ENCODE assay signal across 8 mouse cellular contexts in genomic region chr10:77624570-77624995, GRCm38 (mm10). TPM values are rescaled to one million over a fixed set of nuclear protein-coding genes. Genes with fewer than 3 reads are reported as not detected.
DNase-seq lines count a peak whose midpoint lies in the region; ATAC-seq and TF ChIP-seq lines count a peak whose summit lies in the region.

No protein-coding gene starts in this region.

- no peaks in the 10 kb centered on the region for H3K27me3 ChIP-seq in hindbrain, embryonic 13.5 days
- no peaks in the 10 kb centered on the region for H3K27me3 ChIP-seq in hindbrain, embryonic 11.5 days (ENCODE audit: control insufficient read depth, insufficient read depth, low read length)
- no peaks in the 10 kb centered on the region for H3K27me3 ChIP-seq in limb, embryonic 14.5 days (ENCODE audit: control insufficient read depth, insufficient read depth, low read length)
- H3K27me3 ChIP-seq in stomach, embryonic 16.5 days (ENCODE audit: control insufficient read depth, insufficient read depth, low read length): no peaks in the 10 kb centered on the region

- H3K9me3 ChIP-seq in hindbrain, embryonic 13.5 days: no peaks in the 10 kb centered on the region
- no peaks in the 10 kb centered on the region for H3K9me3 ChIP-seq in hindbrain, embryonic 11.5 days (ENCODE audit: control insufficient read depth, low read length)
- H3K9me3 ChIP-seq in limb, embryonic 14.5 days (ENCODE audit: control insufficient read depth, low read length): no peaks in the 10 kb centered on the region
- no peaks in the 10 kb centered on the region for H3K9me3 ChIP-seq in stomach, embryonic 16.5 days (replicated peaks; ENCODE audit: control insufficient read depth, low read length)

- H3K4me1 ChIP-seq in hindbrain, embryonic 13.5 days (replicated peaks): peaks cover 51% of the 10 kb centered on the region
- 0 out of 2 replicates have a peak, but pooled peaks cover 2% of the 10 kb centered on the region for H3K4me1 ChIP-seq in hindbrain, embryonic 11.5 days (replicated peaks; ENCODE audit: control insufficient read depth, insufficient read depth, low read length)
- peaks cover 12% of the 10 kb centered on the region; the same call in 1 of the 2 replicates for H3K4me1 ChIP-seq in limb, embryonic 14.5 days (ENCODE audit: control insufficient read depth, insufficient read depth, low read length)
- H3K4me1 ChIP-seq in stomach, embryonic 16.5 days (ENCODE audit: control insufficient read depth, insufficient read depth, low read length): peaks cover 34% of the 10 kb centered on the region

- no peaks in the 10 kb centered on the region for H3K36me3 ChIP-seq in hindbrain, embryonic 13.5 days
- no peaks in the 10 kb centered on the region for H3K36me3 ChIP-seq in hindbrain, embryonic 11.5 days (ENCODE audit: control insufficient read depth, insufficient read depth, low read length)
- no peaks in the 10 kb centered on the region; the same call in 1 of the 2 replicates for H3K36me3 ChIP-seq in limb, embryonic 14.5 days (ENCODE audit: control insufficient read depth, insufficient read depth, low read length)
- no peaks in the 10 kb centered on the region for H3K36me3 ChIP-seq in stomach, embryonic 16.5 days (ENCODE audit: control insufficient read depth, insufficient read depth, low read length)

- peak overlapping the region; percentile 98; the same call in 1 of the 2 replicates for H3K9ac ChIP-seq in hindbrain, embryonic 13.5 days
- H3K9ac ChIP-seq in hindbrain, embryonic 11.5 days (ENCODE audit: low read depth, low read length): no peak overlapping the region
- H3K9ac ChIP-seq in limb, embryonic 14.5 days (ENCODE audit: low read depth, low read length, severe bottlenecking): no peak overlapping the region
- peak overlapping the region; percentile 56 for H3K9ac ChIP-seq in stomach, embryonic 16.5 days (ENCODE audit: low read length)

- no peak for DNase-seq in hindbrain, embryonic 11.5 days (ENCODE audit: low spot score)
- DNase-seq in Muller cell, postnatal 12 days (ENCODE audit: inconsistent ontology term): peak; percentile 68
- peak; percentile 84 for DNase-seq in heart, adult 8-10 months (ENCODE audit: low spot score)
- peak; percentile 23 for DNase-seq in limb, embryonic 14.5 days (ENCODE audit: low spot score)
- no peak for DNase-seq in cerebellum, postnatal 36 days

- TF ChIP-seq POLR2A in limb, embryonic 14.5 days (IDR thresholded peaks at IDR 0.05; ENCODE audit: borderline replicate concordance, extremely low read depth, insufficient read depth, insufficient read length): no peak

- H3K4me2 ChIP-seq in hindbrain, embryonic 13.5 days: peak overlapping the region; percentile 79
- H3K4me2 ChIP-seq in hindbrain, embryonic 11.5 days (replicated peaks; ENCODE audit: low read depth, low read length): no peak overlapping the region
- no peak overlapping the region for H3K4me2 ChIP-seq in limb, embryonic 14.5 days (replicated peaks; ENCODE audit: low read depth, low read length, severe bottlenecking)
- H3K4me2 ChIP-seq in stomach, embryonic 16.5 days (ENCODE audit: low read depth, low read length): peak overlapping the region; percentile 24; the same call in 1 of the 2 replicates

- no peak for ATAC-seq in hindbrain, embryonic 13.5 days (ENCODE audit: low FRiP score)
- ATAC-seq in hindbrain, embryonic 11.5 days (ENCODE audit: low FRiP score): no peak
- no peak for ATAC-seq in limb, embryonic 14.5 days (ENCODE audit: low FRiP score, low read depth)
- no peak for ATAC-seq in stomach, embryonic 16.5 days (ENCODE audit: insufficient read depth, low FRiP score)
- no peak for ATAC-seq in cerebellum, adult (ENCODE audit: insufficient number of reproducible peaks, low FRiP score, low TSS enrichment)

- 78% methylated on average over 7 of the region's 7 CpGs for WGBS in hindbrain, embryonic 13.5 days
- WGBS in hindbrain, embryonic 11.5 days: 83% methylated on average over 7 of the region's 7 CpGs
- 73% methylated on average over 7 of the region's 7 CpGs for WGBS in limb, embryonic 14.5 days
- 53% methylated on average over 7 of the region's 7 CpGs for WGBS in stomach, embryonic 16.5 days

- H3K27ac ChIP-seq in hindbrain, embryonic 13.5 days: no peak overlapping the region
- H3K27ac ChIP-seq in hindbrain, embryonic 11.5 days (ENCODE audit: low read depth, low read length): no peak overlapping the region
- H3K27ac ChIP-seq in limb, embryonic 14.5 days (replicated peaks; ENCODE audit: low read depth, low read length): no peak overlapping the region
- peak overlapping the region; percentile 70 for H3K27ac ChIP-seq in stomach, embryonic 16.5 days (ENCODE audit: low read length)

- H3K4me3 ChIP-seq in hindbrain, embryonic 13.5 days: 0 out of 2 replicates have a peak overlapping the region, but pooled peaks have one; percentile 3
- H3K4me3 ChIP-seq in hindbrain, embryonic 11.5 days (ENCODE audit: low read depth, low read length): no peak overlapping the region
- no peak overlapping the region for H3K4me3 ChIP-seq in limb, embryonic 14.5 days (replicated peaks; ENCODE audit: low read length)
- H3K4me3 ChIP-seq in stomach, embryonic 16.5 days (replicated peaks; ENCODE audit: low read length): no peak overlapping the region

RNA-seq across cellular contexts. Expression of gene Ube2g2, which starts 2.5 kb away (rescaled TPM):
- polyA plus RNA-seq in hindbrain, embryonic 13.5 days (2015; fragmentation: Nextera tagmentation; extraction: Ambion mirVana): 94.5 and 95.0 TPM in 2 replicates
- 40.5 and 50.0 TPM in 2 replicates for polyA plus RNA-seq in hindbrain, embryonic 11.5 days (2014; fragmentation: Nextera tagmentation; extraction: Ambion mirVana)
- total RNA-seq in heart, adult 8-10 months (2022): 10 to 100 TPM; 78.9 to 82.9 (median 81.2) TPM
- polyA plus RNA-seq in limb, embryonic 14.5 days (2012; rRNA removed): 55.1 and 59.8 TPM in 2 replicates
- 57.4 and 58.6 TPM in 2 replicates for polyA plus RNA-seq in limb, embryonic 14.5 days (2014; fragmentation: Nextera tagmentation; extraction: Ambion mirVana)
- polyA plus RNA-seq in stomach, embryonic 16.5 days (2015; fragmentation: Nextera tagmentation; extraction: Ambion mirVana): 78.0 and 82.4 TPM in 2 replicates

RNA-seq across cellular contexts. Expression of gene Gm49325, which starts 18.6 kb away (rescaled TPM):
- polyA plus RNA-seq in hindbrain, embryonic 13.5 days (2015; fragmentation: Nextera tagmentation; extraction: Ambion mirVana): 2.1 and 3.4 TPM in 2 replicates
- polyA plus RNA-seq in hindbrain, embryonic 11.5 days (2014; fragmentation: Nextera tagmentation; extraction: Ambion mirVana): 2.2 TPM in 1 of 2 replicates, not detected in the other
- 10 to 100 TPM in 3 of 4 experiments, 1 to 10 TPM in 1; 8.3 to 15.8 (median 13.9) TPM for total RNA-seq in heart, adult 8-10 months (2022)
- 1.8 and 8.4 TPM in 2 replicates for polyA plus RNA-seq in limb, embryonic 14.5 days (2012; rRNA removed)
- 1.9 and 5.8 TPM in 2 replicates for polyA plus RNA-seq in limb, embryonic 14.5 days (2014; fragmentation: Nextera tagmentation; extraction: Ambion mirVana)
- polyA plus RNA-seq in stomach, embryonic 16.5 days (2015; fragmentation: Nextera tagmentation; extraction: Ambion mirVana): 4.4 and 10.1 TPM in 2 replicates

RNA-seq across cellular contexts. Expression of gene Sumo3, which starts 18.7 kb away (rescaled TPM):
- 271 and 274 TPM in 2 replicates for polyA plus RNA-seq in hindbrain, embryonic 13.5 days (2015; fragmentation: Nextera tagmentation; extraction: Ambion mirVana)
- 287 and 321 TPM in 2 replicates for polyA plus RNA-seq in hindbrain, embryonic 11.5 days (2014; fragmentation: Nextera tagmentation; extraction: Ambion mirVana)
- 10 to 100 TPM; 59.3 to 76.7 (median 67.5) TPM for total RNA-seq in heart, adult 8-10 months (2022)
- 466 and 472 TPM in 2 replicates for polyA plus RNA-seq in limb, embryonic 14.5 days (2012; rRNA removed)
- polyA plus RNA-seq in limb, embryonic 14.5 days (2014; fragmentation: Nextera tagmentation; extraction: Ambion mirVana): 328 and 351 TPM in 2 replicates
- polyA plus RNA-seq in stomach, embryonic 16.5 days (2015; fragmentation: Nextera tagmentation; extraction: Ambion mirVana): 324 and 327 TPM in 2 replicates

RNA-seq across cellular contexts. Expression of gene Pttg1ip, which starts 43.1 kb away (rescaled TPM):
- polyA plus RNA-seq in hindbrain, embryonic 13.5 days (2015; fragmentation: Nextera tagmentation; extraction: Ambion mirVana): 69.0 and 71.9 TPM in 2 replicates
- polyA plus RNA-seq in hindbrain, embryonic 11.5 days (2014; fragmentation: Nextera tagmentation; extraction: Ambion mirVana): 73.1 and 79.3 TPM in 2 replicates
- total RNA-seq in heart, adult 8-10 months (2022): 100 to 1,000 TPM; 132 to 142 (median 134) TPM
- polyA plus RNA-seq in limb, embryonic 14.5 days (2012; rRNA removed): 117 and 122 TPM in 2 replicates
- polyA plus RNA-seq in limb, embryonic 14.5 days (2014; fragmentation: Nextera tagmentation; extraction: Ambion mirVana): 138 and 147 TPM in 2 replicates
- 210 and 244 TPM in 2 replicates for polyA plus RNA-seq in stomach, embryonic 16.5 days (2015; fragmentation: Nextera tagmentation; extraction: Ambion mirVana)

Comparison
In these comparisons a context has a peak if more than half of its experiments do, and no peak if none do; other contexts are left out.
1. H3K4me2 ChIP-seq: peak in hindbrain, embryonic 13.5 days (single experiment) and stomach, embryonic 16.5 days (single experiment); none in hindbrain, embryonic 11.5 days (single experiment) and limb, embryonic 14.5 days (single experiment).
2. H3K9ac ChIP-seq: peak in hindbrain, embryonic 13.5 days (single experiment) and stomach, embryonic 16.5 days (single experiment); none in hindbrain, embryonic 11.5 days (single experiment) and limb, embryonic 14.5 days (single experiment).
3. DNase-seq: peak in Muller cell, postnatal 12 days (single experiment), heart, adult 8-10 months (single experiment) and limb, embryonic 14.5 days (single experiment); none in hindbrain, embryonic 11.5 days (single experiment) and cerebellum, postnatal 36 days (0 of 2).